Comparison of ENCODE assay signal across 12 mouse cellular contexts in genomic region chr2:17853500-17854011, GRCm38 (mm10).
DNase-seq lines count a peak whose midpoint lies in the region; ATAC-seq and TF ChIP-seq lines count a peak whose summit lies in the region.
"Had no signal": no experiment of that assay in that cellular context is flagged by ENCODE, and none has a peak within 500 bp of the region (broad histone marks: within the 10 kb centered on the region; RNA-seq: fewer than 3 reads in every experiment).

No protein-coding gene starts in this region.

- H3K4me1 ChIP-seq in heart, adult 2 months (ENCODE audit: control insufficient read depth, insufficient read depth, low read length) = peaks cover 7% of the 10 kb centered on the region
- peaks cover 10% of the 10 kb centered on the region for H3K4me1 ChIP-seq in lung, embryonic 16.5 days (replicated peaks; ENCODE audit: control insufficient read depth, insufficient read depth, low read length)
- H3K4me1 ChIP-seq in hindbrain, embryonic 14.5 days (replicated peaks; ENCODE audit: control insufficient read depth, insufficient read depth, low read length) = peaks cover 13% of the 10 kb centered on the region
- H3K4me1 ChIP-seq in neural tube, embryonic 15.5 days = peaks cover 16% of the 10 kb centered on the region
- H3K4me1 ChIP-seq: liver, embryonic 12.5 days had no signal

- H3K79me2 ChIP-seq in heart, adult 2 months (replicated peaks; ENCODE audit: control insufficient read depth, insufficient read depth, low read length) = no peaks in the 10 kb centered on the region

- intact Hi-C loops in heart, adult 2 months (cut with DNase I) = loop anchor here (2.0 to 5.0 kb wide), 3 partner anchors 34 to 349 kb away; no protein-coding TSS in a partner anchor
- intact Hi-C loops in left cerebral cortex, postnatal 25 days (cut with DNase I) = no loop called here

- H3K9ac ChIP-seq in heart, adult 2 months (ENCODE audit: low read depth, low read length) = no peak overlapping the region
- no peak overlapping the region; the same call in 1 of the 2 replicates for H3K9ac ChIP-seq in lung, embryonic 16.5 days (ENCODE audit: low read length)
- H3K9ac ChIP-seq in hindbrain, embryonic 14.5 days = no peak overlapping the region
- no peak overlapping the region for H3K9ac ChIP-seq in neural tube, embryonic 15.5 days (replicated peaks)
- H3K9ac ChIP-seq: liver, embryonic 12.5 days had no signal

- no peaks in the 10 kb centered on the region for H3K9me3 ChIP-seq in lung, embryonic 16.5 days (ENCODE audit: control insufficient read depth, low read length)
- H3K9me3 ChIP-seq in hindbrain, embryonic 14.5 days (ENCODE audit: control insufficient read depth, low read length) = no peaks in the 10 kb centered on the region
- H3K9me3 ChIP-seq in neural tube, embryonic 15.5 days (replicated peaks) = no peaks in the 10 kb centered on the region
- H3K9me3 ChIP-seq: liver, embryonic 12.5 days had no signal

- H3K27ac ChIP-seq in heart, adult 2 months = no peak overlapping the region; the same call in 1 of the 2 replicates
- no peak overlapping the region for H3K27ac ChIP-seq in lung, embryonic 16.5 days (ENCODE audit: low read length)
- H3K27ac ChIP-seq in hindbrain, embryonic 14.5 days = no peak overlapping the region
- no peak overlapping the region for H3K27ac ChIP-seq in neural tube, embryonic 15.5 days (replicated peaks)
- H3K27ac ChIP-seq: liver, embryonic 12.5 days had no signal

- 44% methylated on average over 11 of the region's 11 CpGs for WGBS in heart, adult 2 months
- 33% methylated on average over 11 of the region's 11 CpGs for WGBS in lung, embryonic 16.5 days
- 27% methylated on average over 11 of the region's 11 CpGs for WGBS in hindbrain, embryonic 14.5 days
- WGBS in neural tube, embryonic 15.5 days = 27% methylated on average over 11 of the region's 11 CpGs

- no peak for TF ChIP-seq EP300 in heart, adult 2 months (IDR thresholded peaks at IDR 0.05; ENCODE audit: insufficient read depth, low read depth, low read length)

- 0 out of 2 replicates have a peak, but pooled peaks have one; percentile 20 for ATAC-seq in lung, embryonic 16.5 days (ENCODE audit: low read depth)
- ATAC-seq in hindbrain, embryonic 14.5 days (ENCODE audit: low FRiP score) = peak; percentile 41; the same call in 1 of the 2 replicates
- ATAC-seq in neural tube, embryonic 15.5 days (ENCODE audit: low FRiP score) = 0 out of 2 replicates have a peak, but pooled peaks have one; percentile 41
- ATAC-seq: liver, embryonic 12.5 days had no signal

- H3K4me2 ChIP-seq in lung, embryonic 16.5 days (ENCODE audit: low read depth, low read length) = peak overlapping the region; percentile 13; the same call in 1 of the 2 replicates
- H3K4me2 ChIP-seq in hindbrain, embryonic 14.5 days (replicated peaks) = peak overlapping the region; percentile 44
- peak overlapping the region; percentile 56; the same call in 1 of the 2 replicates for H3K4me2 ChIP-seq in neural tube, embryonic 15.5 days

- no peak for TF ChIP-seq CTCF in heart, adult 2 months (IDR thresholded peaks at IDR 0.05)

- H3K27me3 ChIP-seq in heart, adult 2 months (ENCODE audit: control insufficient read depth, insufficient read depth, low read length) = no peaks in the 10 kb centered on the region
- H3K27me3 ChIP-seq in lung, embryonic 16.5 days (ENCODE audit: control insufficient read depth, insufficient read depth, low read depth, low read length) = no peaks in the 10 kb centered on the region
- no peaks in the 10 kb centered on the region for H3K27me3 ChIP-seq in hindbrain, embryonic 14.5 days (ENCODE audit: control insufficient read depth, insufficient read depth, low read length)
- H3K27me3 ChIP-seq in neural tube, embryonic 15.5 days (replicated peaks) = no peaks in the 10 kb centered on the region
- H3K27me3 ChIP-seq: liver, embryonic 12.5 days had no signal

- H3K4me3 ChIP-seq in heart, adult 2 months = peak overlapping the region; percentile 31; the same call in 1 of the 2 replicates
- H3K4me3 ChIP-seq in lung, embryonic 16.5 days (ENCODE audit: low read length) = 0 out of 2 replicates have a peak overlapping the region, but pooled peaks have one; percentile 1
- H3K4me3 ChIP-seq in hindbrain, embryonic 14.5 days (replicated peaks; ENCODE audit: low read length) = no peak overlapping the region
- no peak overlapping the region for H3K4me3 ChIP-seq in neural tube, embryonic 15.5 days (replicated peaks)
- H3K4me3 ChIP-seq: liver, embryonic 12.5 days had no signal

- DNase-seq in heart, adult 2 months = no peak
- no peak for DNase-seq in heart, postnatal 4 days
- DNase-seq in lung, postnatal 25 days (ENCODE audit: low spot score) = no peak
- DNase-seq in hindbrain, embryonic 14.5 days (ENCODE audit: low spot score) = no peak
- no peak for DNase-seq in left cerebral cortex, postnatal 25 days (ENCODE audit: low spot score in 2 of 2)
- DNase-seq in adrenal gland, postnatal 25 days = no peak
- DNase-seq: kidney, adult 11 months; layer of hippocampus, adult 9-11 months; thymus, postnatal 4 days had no signal

- peaks cover 3% of the 10 kb centered on the region; the same call in 1 of the 2 replicates for H3K36me3 ChIP-seq in heart, adult 2 months (ENCODE audit: control insufficient read depth, insufficient read depth, low read length)
- no peaks in the 10 kb centered on the region for H3K36me3 ChIP-seq in lung, embryonic 16.5 days (ENCODE audit: control insufficient read depth, insufficient read depth, low read length)
- no peaks in the 10 kb centered on the region for H3K36me3 ChIP-seq in hindbrain, embryonic 14.5 days (replicated peaks; ENCODE audit: control insufficient read depth, insufficient read depth)
- no peaks in the 10 kb centered on the region for H3K36me3 ChIP-seq in neural tube, embryonic 15.5 days
- H3K36me3 ChIP-seq: liver, embryonic 12.5 days had no signal

- TF ChIP-seq POLR2A in heart, adult 2 months (IDR thresholded peaks at IDR 0.05; ENCODE audit: insufficient read depth, low read depth, low read length) = no peak

Comparison
In these comparisons a context has a peak if more than half of its experiments do, and no peak if none do; other contexts are left out.
1. H3K4me3 ChIP-seq: peak in heart, adult 2 months (single experiment) and lung, embryonic 16.5 days (single experiment); none in hindbrain, embryonic 14.5 days (single experiment) and neural tube, embryonic 15.5 days (single experiment).
2. Peak in every context shown above with its lines, with median percentiles within 50 percentile points of each other: ATAC-seq and H3K4me2 ChIP-seq.